ENCODE assay signal across 9 mouse cellular contexts in the genomic region with DNA sequence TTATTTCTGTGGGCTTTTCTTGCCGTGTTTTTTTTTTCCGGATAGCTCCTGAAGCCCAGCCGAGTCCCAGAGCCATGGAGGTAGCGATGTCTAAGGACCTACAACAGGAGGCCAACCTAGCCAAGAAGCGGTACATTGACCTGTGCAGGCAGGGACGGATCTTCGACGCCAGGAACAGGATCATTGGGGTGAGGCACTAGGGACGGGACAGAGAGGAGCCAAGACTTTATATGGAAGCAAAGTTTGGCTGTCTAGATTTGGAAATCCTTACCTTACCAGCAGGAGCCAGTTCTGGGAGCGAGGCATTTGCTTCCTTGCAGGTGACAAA. TPM values are rescaled to one million over a fixed set of nuclear protein-coding genes. Genes with fewer than 3 reads are reported as not detected.
DNase-seq lines count a peak whose midpoint lies in the region; ATAC-seq and TF ChIP-seq lines count a peak whose summit lies in the region.
"Had no signal": no experiment of that assay in that cellular context is flagged by ENCODE, and none has a peak within 500 bp of the region (broad histone marks: within the 10 kb centered on the region; RNA-seq: fewer than 3 reads in every experiment).

No protein-coding gene starts in this region.

- peaks cover 39% of the 10 kb centered on the region for H3K27me3 ChIP-seq in heart, embryonic 13.5 days (replicated peaks)
- H3K27me3 ChIP-seq in hindbrain, embryonic 11.5 days (ENCODE audit: control insufficient read depth, insufficient read depth, low read length): no peaks in the 10 kb centered on the region
- H3K27me3 ChIP-seq in liver, embryonic 16.5 days (ENCODE audit: control insufficient read depth, insufficient read depth, low read depth, low read length): no peaks in the 10 kb centered on the region; the same call in 1 of the 2 replicates

- H3K4me3 ChIP-seq in heart, embryonic 13.5 days: peak overlapping the region; percentile 39
- peak overlapping the region; percentile 41 to 52 for H3K4me3 ChIP-seq in ES-E14 (ENCODE audit: insufficient read depth in 1 of 2, low read depth in 1 of 2, low read length in 2 of 2, poor library complexity in 1 of 2, severe bottlenecking in 1 of 2)
- peak overlapping the region; percentile 26 for H3K4me3 ChIP-seq in hindbrain, embryonic 11.5 days (ENCODE audit: low read depth, low read length)
- no peak overlapping the region for H3K4me3 ChIP-seq in liver, embryonic 16.5 days (ENCODE audit: low read depth, low read length)

- intact Hi-C loops in heart, postnatal 25 days (cut with DNase I): no loop called here

- peak overlapping the region; percentile 68 for H3K9ac ChIP-seq in heart, embryonic 13.5 days
- peak overlapping the region; percentile 25; the same call in 1 of the 2 replicates for H3K9ac ChIP-seq in ES-E14 (ENCODE audit: insufficient read depth, low read depth, low read length, poor library complexity, severe bottlenecking)
- no peak overlapping the region for H3K9ac ChIP-seq in hindbrain, embryonic 11.5 days (ENCODE audit: low read depth, low read length)
- no peak overlapping the region for H3K9ac ChIP-seq in liver, embryonic 16.5 days (ENCODE audit: low read depth, low read length)

- no peak; the same call in 1 of the 2 replicates for ATAC-seq in heart, embryonic 13.5 days (ENCODE audit: extremely low read depth, insufficient number of reproducible peaks, low FRiP score, low TSS enrichment)
- ATAC-seq in hindbrain, embryonic 11.5 days (ENCODE audit: low FRiP score): no peak
- ATAC-seq in liver, embryonic 16.5 days (ENCODE audit: low read depth): no peak

- 21% methylated on average over 10 of the region's 10 CpGs for WGBS in heart, embryonic 13.5 days
- WGBS in hindbrain, embryonic 11.5 days: 21% methylated on average over 10 of the region's 10 CpGs
- 36% methylated on average over 10 of the region's 10 CpGs for WGBS in liver, embryonic 16.5 days (ENCODE audit: insufficient replicate concordance)

- H3K4me1 ChIP-seq in heart, embryonic 13.5 days: peaks cover 14% of the 10 kb centered on the region
- H3K4me1 ChIP-seq in ES-E14 (ENCODE audit: control insufficient read depth in 2 of 2, insufficient read depth in 2 of 2, low read length in 2 of 2, poor library complexity in 1 of 2): peaks cover 0 to 10% of the 10 kb centered on the region in 2 experiments; a peak in 1 of 4 replicates
- no peaks in the 10 kb centered on the region for H3K4me1 ChIP-seq in hindbrain, embryonic 11.5 days (replicated peaks; ENCODE audit: control insufficient read depth, insufficient read depth, low read length)
- no peaks in the 10 kb centered on the region; the same call in 1 of the 2 replicates for H3K4me1 ChIP-seq in liver, embryonic 16.5 days (ENCODE audit: control insufficient read depth, low read depth, low read length)

- peak overlapping the region; percentile 68 for H3K4me2 ChIP-seq in heart, embryonic 13.5 days
- H3K4me2 ChIP-seq in hindbrain, embryonic 11.5 days (replicated peaks; ENCODE audit: low read depth, low read length): peak overlapping the region; percentile 34
- peak overlapping the region; percentile 37 for H3K4me2 ChIP-seq in liver, embryonic 16.5 days (ENCODE audit: low read depth, low read length)

- no peak overlapping the region for H3K27ac ChIP-seq in heart, embryonic 13.5 days (replicated peaks)
- no peak overlapping the region for H3K27ac ChIP-seq in ES-E14 (ENCODE audit: insufficient read depth, low read depth, low read length, poor library complexity, severe bottlenecking)
- H3K27ac ChIP-seq in hindbrain, embryonic 11.5 days (ENCODE audit: low read depth, low read length): no peak overlapping the region
- no peak overlapping the region for H3K27ac ChIP-seq in liver, embryonic 16.5 days (ENCODE audit: low read length)

- no peaks in the 10 kb centered on the region for H3K36me3 ChIP-seq in heart, embryonic 13.5 days
- no peaks in the 10 kb centered on the region for H3K36me3 ChIP-seq in ES-E14 (ENCODE audit: control insufficient read depth, insufficient read depth, low read length, poor library complexity, severe bottlenecking)
- no peaks in the 10 kb centered on the region for H3K36me3 ChIP-seq in hindbrain, embryonic 11.5 days (ENCODE audit: control insufficient read depth, insufficient read depth, low read length)
- H3K36me3 ChIP-seq in liver, embryonic 16.5 days (ENCODE audit: control insufficient read depth, insufficient read depth): no peaks in the 10 kb centered on the region

- in situ Hi-C loops in ES-E14 (cut with MboI; ENCODE audit: low sequenced_read_pairs in 2 of 2, unreplicated experiment in 2 of 2): no loop called here

- H3K9me3 ChIP-seq in heart, embryonic 13.5 days: no peaks in the 10 kb centered on the region; the same call in 1 of the 2 replicates
- no peaks in the 10 kb centered on the region for H3K9me3 ChIP-seq in ES-E14 (ENCODE audit: control insufficient read depth, insufficient read depth, low read depth, low read length)
- no peaks in the 10 kb centered on the region for H3K9me3 ChIP-seq in hindbrain, embryonic 11.5 days (ENCODE audit: control insufficient read depth, low read length)
- H3K9me3 ChIP-seq in liver, embryonic 16.5 days (replicated peaks; ENCODE audit: control insufficient read depth, low read length): no peaks in the 10 kb centered on the region

- DNase-seq in heart, postnatal 25 days (ENCODE audit: low spot score): no peak
- no peak for DNase-seq in ES-E14 (ENCODE audit: low read depth, low spot score)
- no peak for DNase-seq in hindbrain, embryonic 11.5 days (ENCODE audit: low spot score)
- no peak for DNase-seq in urinary bladder, adult 2 months (ENCODE audit: low spot score)
- DNase-seq in left cerebral cortex, adult 8-10 months (ENCODE audit: low spot score in 2 of 2): no peak
- DNase-seq in right cerebral cortex, postnatal 10 days (ENCODE audit: low spot score in 2 of 2): no peak

TF ChIP-seq in ES-E14, 5 proteins besides CTCF, POLR2A, EP300 and RAD21:
- TF ChIP-seq CHD2 (IDR thresholded peaks at IDR 0.05; ENCODE audit: low read depth, low read length) (no peak), ZC3H11A (IDR thresholded peaks at IDR 0.05; ENCODE audit: borderline replicate concordance, low read depth, low read length) (no peak), MAFK (IDR thresholded peaks at IDR 0.05; ENCODE audit: insufficient read depth, low read depth, low read length) (no peak), ZNF384 (IDR thresholded peaks at IDR 0.05; ENCODE audit: low read depth, low read length) (no peak), HCFC1 (IDR thresholded peaks at IDR 0.05; ENCODE audit: borderline replicate concordance, insufficient read depth, low read length) (no peak)

RNA-seq across cellular contexts. Expression of a gene that starts 0.3 kb away (rescaled TPM):
- polyA plus RNA-seq in heart, embryonic 13.5 days (2015; fragmentation: Nextera tagmentation; extraction: Ambion mirVana): 0.11 TPM in 1 of 2 replicates, not detected in the other
- not detected for total RNA-seq in heart, postnatal 25 days (2021)
- 0.26 and 0.45 TPM in 2 replicates for total RNA-seq in ES-E14 (2012; rRNA removed)
- 0.82 and 0.96 TPM in 2 replicates for polyA plus RNA-seq in hindbrain, embryonic 11.5 days (2014; fragmentation: Nextera tagmentation; extraction: Ambion mirVana)
- polyA plus RNA-seq in liver, embryonic 16.5 days (2015; fragmentation: Nextera tagmentation; extraction: Ambion mirVana): not detected in 2 replicates
- polyA plus RNA-seq in urinary bladder, adult 2 months (2012; rRNA removed): 0.63 and 0.83 TPM in 2 replicates
- under 1 TPM in 1 of 4 experiments, not detected in 3; 0.32 TPM for total RNA-seq in left cerebral cortex, adult 8-10 months (2022)
- total RNA-seq: adrenal gland, adult 2 months had no signal
- polyA plus RNA-seq: adrenal gland, adult 2 months had no signal

RNA-seq across cellular contexts. Expression of a gene that starts 0.4 kb away (rescaled TPM):
- polyA plus RNA-seq in heart, embryonic 13.5 days (2015; fragmentation: Nextera tagmentation; extraction: Ambion mirVana): 0.08 and 0.09 TPM in 2 replicates
- not detected for total RNA-seq in heart, postnatal 25 days (2021)
- 4.8 and 8.7 TPM in 2 replicates for total RNA-seq in ES-E14 (2012; rRNA removed)
- polyA plus RNA-seq in hindbrain, embryonic 11.5 days (2014; fragmentation: Nextera tagmentation; extraction: Ambion mirVana): 0.08 and 0.13 TPM in 2 replicates
- 0.21 and 0.35 TPM in 2 replicates for polyA plus RNA-seq in liver, embryonic 16.5 days (2015; fragmentation: Nextera tagmentation; extraction: Ambion mirVana)
- polyA plus RNA-seq in urinary bladder, adult 2 months (2012; rRNA removed): 0.21 and 0.22 TPM in 2 replicates
- total RNA-seq in left cerebral cortex, adult 8-10 months (2022): under 1 TPM in 1 of 4 experiments, not detected in 3; 0.07 TPM
- total RNA-seq: adrenal gland, adult 2 months had no signal
- polyA plus RNA-seq: adrenal gland, adult 2 months had no signal

Comparison
In these comparisons a context has a peak if more than half of its experiments do, and no peak if none do; other contexts are left out.
1. H3K9ac ChIP-seq: peak in heart, embryonic 13.5 days (single experiment) and ES-E14 (single experiment); none in hindbrain, embryonic 11.5 days (single experiment) and liver, embryonic 16.5 days (single experiment).
2. Peak in every context shown above with its lines, with median percentiles within 50 percentile points of each other: H3K4me2 ChIP-seq.